Mouse (Mus musculus) CD4-positive, CD25-positive, alpha-beta regulatory T cell (primary cell): ENCODE results near the gene Ankfn1. TPM values are rescaled to one million over a fixed set of nuclear protein-coding genes. Genes with fewer than 3 reads are reported as not detected.

Experiments used
- polyA plus RNA-seq: library from polyadenylated mRNA; unstranded; fragments of 100-300 nt; shearing (Covaris generic); gene quantifications from one replicate; pipeline ENCODE4 v1.2.1, GENCODE M21; 2017

Ankfn1 gene
- not detected for polyA plus RNA-seq

GRCm38 (mm10) chr11:89777431-89777830, at the start of gene Ankfn1:
TSS of gene Ankfn1 (minus strand) at chr11:89777653.

Other genes with a start within 250 kb of the Ankfn1 start
- gene Pctp, start 225.2 kb upstream of the Ankfn1 start, polyA plus RNA-seq: 6.8 TPM